9 mouse cellular contexts compared by ENCODE assay signal in genomic region chr19:53904833-53905480, GRCm38 (mm10). TPM values are rescaled to one million over a fixed set of nuclear protein-coding genes. Genes with fewer than 3 reads are reported as not detected.
A peak's percentile ranks its signal among the peaks of the same experiment; 100 is the strongest.
DNase-seq lines count a peak whose midpoint lies in the region; ATAC-seq and TF ChIP-seq lines count a peak whose summit lies in the region.
"Had no signal": no experiment of that assay in that cellular context is flagged by ENCODE, and none has a peak within 500 bp of the region (broad histone marks: within the 10 kb centered on the region; RNA-seq: fewer than 3 reads in every experiment).

No protein-coding gene starts in this region.

- 84% methylated on average over 7 of the region's 7 CpGs for WGBS in hindbrain, embryonic 10.5 days
- WGBS in liver, postnatal 0 days (ENCODE audit: insufficient replicate concordance): 26% methylated on average over 7 of the region's 7 CpGs

- no peak for ATAC-seq in G1E (ENCODE audit: extremely low read depth, insufficient number of reproducible peaks, low FRiP score, poor library complexity, severe bottlenecking)
- ATAC-seq in liver, postnatal 0 days: no peak

- TF ChIP-seq CTCF in gastrocnemius, adult 2 months (IDR thresholded peaks at IDR 0.05): no peak
- no peak for TF ChIP-seq CTCF in G1E (IDR thresholded peaks at IDR 0.05; ENCODE audit: low read depth, low read length)
- TF ChIP-seq CTCF in liver, postnatal 0 days (IDR thresholded peaks at IDR 0.05; ENCODE audit: low read depth): no peak

- peak overlapping the region; percentile 94; the same call in 1 of the 2 replicates for H3K9ac ChIP-seq in liver, postnatal 0 days (replicated peaks)

- TF ChIP-seq EP300 in liver, postnatal 0 days (IDR thresholded peaks at IDR 0.05; ENCODE audit: low read depth): no peak

- DNase-seq in gastrocnemius, adult 2 months: no peak
- no peak for DNase-seq in gastrocnemius, adult 8-10 months (ENCODE audit: low spot score in 2 of 2)
- no peak for DNase-seq in G1E (ENCODE audit: low spot score)
- no peak for DNase-seq in hindbrain, embryonic 10.5 days (ENCODE audit: low spot score)
- DNase-seq in liver, postnatal 0 days: no peak
- no peak for DNase-seq in cerebellum, adult 8-10 months
- no peak for DNase-seq in spleen, adult 18-20 months
- no peak for DNase-seq in B cell, adult 2 months
- DNase-seq: kidney, adult 9 months had no signal

- intact Hi-C loops in gastrocnemius, adult 2 months (cut with DNase I): loop anchor here (2.0 to 5.0 kb wide), 2 partner anchors 37 to 62 kb away; partner anchors contain the start of genes Bbip1 and Shoc2

- peaks cover 26% of the 10 kb centered on the region for H3K36me3 ChIP-seq in G1E (replicated peaks)
- peaks cover 10% of the 10 kb centered on the region for H3K36me3 ChIP-seq in hindbrain, embryonic 10.5 days
- peaks cover 9% of the 10 kb centered on the region for H3K36me3 ChIP-seq in liver, postnatal 0 days (replicated peaks; ENCODE audit: insufficient read depth, low read length)

- peak overlapping the region; percentile 89 for H3K4me2 ChIP-seq in liver, postnatal 0 days (ENCODE audit: low read depth, low read length)

- no peaks in the 10 kb centered on the region for H3K27me3 ChIP-seq in G1E (ENCODE audit: insufficient read depth, low read length)
- no peaks in the 10 kb centered on the region for H3K27me3 ChIP-seq in hindbrain, embryonic 10.5 days (ENCODE audit: insufficient read depth, poor library complexity, severe bottlenecking)
- no peaks in the 10 kb centered on the region for H3K27me3 ChIP-seq in liver, postnatal 0 days (ENCODE audit: insufficient read depth, low read length)

- peak overlapping the region; percentile 95 for H3K4me3 ChIP-seq in gastrocnemius, adult 2 months
- peak overlapping the region; percentile 98 for H3K4me3 ChIP-seq in G1E (ENCODE audit: low read depth, low read length)
- peak overlapping the region; percentile 82; the same call in 1 of the 2 replicates for H3K4me3 ChIP-seq in hindbrain, embryonic 10.5 days
- peak overlapping the region; percentile 93 for H3K4me3 ChIP-seq in liver, postnatal 0 days (ENCODE audit: low read depth, low read length)

- peak overlapping the region; percentile 99 for H3K27ac ChIP-seq in gastrocnemius, adult 2 months
- H3K27ac ChIP-seq in hindbrain, embryonic 10.5 days: no peak overlapping the region
- H3K27ac ChIP-seq in liver, postnatal 0 days (ENCODE audit: low read depth): peak overlapping the region; percentile 26; the same call in 1 of the 2 replicates

- no peaks in the 10 kb centered on the region for H3K9me3 ChIP-seq in G1E (replicated peaks)
- no peaks in the 10 kb centered on the region for H3K9me3 ChIP-seq in hindbrain, embryonic 10.5 days
- H3K9me3 ChIP-seq in liver, postnatal 0 days (ENCODE audit: low read length): no peaks in the 10 kb centered on the region

- peaks cover 47% of the 10 kb centered on the region for H3K4me1 ChIP-seq in G1E (ENCODE audit: insufficient read depth, low read depth, low read length)
- peaks cover 29% of the 10 kb centered on the region for H3K4me1 ChIP-seq in hindbrain, embryonic 10.5 days (replicated peaks)
- H3K4me1 ChIP-seq in liver, postnatal 0 days (ENCODE audit: insufficient read depth): peaks cover 28% of the 10 kb centered on the region

RNA-seq across cellular contexts. Expression of gene Pdcd4, which starts 12.9 kb away (rescaled TPM):
- total RNA-seq in gastrocnemius, adult 2 months (2021): 10 to 100 TPM; 14.8 to 16.8 TPM
- total RNA-seq in gastrocnemius, adult 8-10 months (2022): 10 to 100 TPM; 12.9 to 22.3 (median 16.3) TPM
- total RNA-seq in G1E (2014; fragmentation: Nextera tagmentation): 216 and 255 TPM in 2 replicates
- total RNA-seq in G1E (2017): 176 and 270 TPM in 2 replicates
- 71.6 and 93.3 TPM in 2 replicates for polyA plus RNA-seq in G1E (2012)
- polyA plus RNA-seq in hindbrain, embryonic 10.5 days (2016; fragmentation: Nextera tagmentation; extraction: Ambion mirVana): 49.8 and 49.9 TPM in 2 replicates
- polyA plus RNA-seq in liver, postnatal 0 days (2015; fragmentation: Nextera tagmentation; extraction: Ambion mirVana): 39.0 and 41.2 TPM in 2 replicates

RNA-seq across cellular contexts. Expression of gene Shoc2, which starts 39.1 kb away (rescaled TPM):
- total RNA-seq in gastrocnemius, adult 2 months (2021): 10 to 100 TPM; 24.0 to 28.3 TPM
- total RNA-seq in gastrocnemius, adult 8-10 months (2022): 10 to 100 TPM; 21.7 to 31.6 (median 23.4) TPM
- 127 and 130 TPM in 2 replicates for total RNA-seq in G1E (2014; fragmentation: Nextera tagmentation)
- 123 and 124 TPM in 2 replicates for total RNA-seq in G1E (2017)
- polyA plus RNA-seq in G1E (2012): 3.2 and 4.3 TPM in 2 replicates
- 56.3 and 57.8 TPM in 2 replicates for polyA plus RNA-seq in hindbrain, embryonic 10.5 days (2016; fragmentation: Nextera tagmentation; extraction: Ambion mirVana)
- 13.5 and 13.7 TPM in 2 replicates for polyA plus RNA-seq in liver, postnatal 0 days (2015; fragmentation: Nextera tagmentation; extraction: Ambion mirVana)

RNA-seq across cellular contexts. Expression of gene Bbip1, which starts 39.5 kb away (rescaled TPM):
- total RNA-seq in gastrocnemius, adult 2 months (2021): 10 to 100 TPM; 33.3 to 40.6 TPM
- 10 to 100 TPM; 36.2 to 43.1 (median 38.0) TPM for total RNA-seq in gastrocnemius, adult 8-10 months (2022)
- total RNA-seq in G1E (2014; fragmentation: Nextera tagmentation) (56.2 and 69.1 TPM in 2 replicates), G1E (2017) (65.2 and 75.7 TPM in 2 replicates)
- 4.5 and 5.7 TPM in 2 replicates for polyA plus RNA-seq in G1E (2012)
- polyA plus RNA-seq in hindbrain, embryonic 10.5 days (2016; fragmentation: Nextera tagmentation; extraction: Ambion mirVana): 112 and 124 TPM in 2 replicates
- 32.6 and 36.5 TPM in 2 replicates for polyA plus RNA-seq in liver, postnatal 0 days (2015; fragmentation: Nextera tagmentation; extraction: Ambion mirVana)

Comparison
In these comparisons a context has a peak if more than half of its experiments do, and no peak if none do; other contexts are left out.
1. RNA of gene Pdcd4, which starts 12.9 kb away (total RNA-seq): 176 to 270 TPM in G1E; 12.9 to 22.3 TPM in gastrocnemius, adult 8-10 months and 14.8 to 16.8 TPM in gastrocnemius, adult 2 months; every median in the first group is over 4 times any median in the second.
2. Peak in every context shown above with its lines, with median percentiles within 50 percentile points of each other: H3K4me3 ChIP-seq.